Mouse (Mus musculus) kidney, adult 18-20 months (tissue): Measurements from ENCODE around the gene 1810009A15Rik.

Experiments used
- DNase-seq: peaks from one replicate; pipeline ENCODE4 v3.0.0; 2021

1810009A15Rik gene

GRCm38 (mm10) chr19:8921741-8922140 lies 33.1 kb downstream of the 1810009A15Rik start:
- no peak for DNase-seq

DNA sequence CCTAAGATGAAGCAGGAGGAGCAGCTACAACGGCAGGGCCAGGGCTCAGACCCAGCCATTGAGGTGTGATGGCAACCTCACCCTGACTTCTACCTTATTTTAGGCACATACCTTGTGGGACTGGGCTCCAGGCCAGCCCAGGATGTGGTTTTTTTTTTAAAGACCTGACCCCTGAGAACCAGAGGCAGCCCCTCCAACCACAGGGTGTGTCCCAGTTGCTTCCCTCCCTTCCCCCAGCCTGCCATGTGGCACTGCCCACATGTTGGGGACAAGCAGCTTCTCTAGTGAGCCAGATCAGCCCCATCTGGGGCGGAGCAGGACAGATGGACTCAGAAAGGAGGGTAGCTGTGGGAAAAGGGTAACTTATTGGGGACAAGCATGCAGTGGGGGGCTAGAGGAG lies 38.1 kb downstream of the 1810009A15Rik start:
- DNase-seq = no peak

DNA sequence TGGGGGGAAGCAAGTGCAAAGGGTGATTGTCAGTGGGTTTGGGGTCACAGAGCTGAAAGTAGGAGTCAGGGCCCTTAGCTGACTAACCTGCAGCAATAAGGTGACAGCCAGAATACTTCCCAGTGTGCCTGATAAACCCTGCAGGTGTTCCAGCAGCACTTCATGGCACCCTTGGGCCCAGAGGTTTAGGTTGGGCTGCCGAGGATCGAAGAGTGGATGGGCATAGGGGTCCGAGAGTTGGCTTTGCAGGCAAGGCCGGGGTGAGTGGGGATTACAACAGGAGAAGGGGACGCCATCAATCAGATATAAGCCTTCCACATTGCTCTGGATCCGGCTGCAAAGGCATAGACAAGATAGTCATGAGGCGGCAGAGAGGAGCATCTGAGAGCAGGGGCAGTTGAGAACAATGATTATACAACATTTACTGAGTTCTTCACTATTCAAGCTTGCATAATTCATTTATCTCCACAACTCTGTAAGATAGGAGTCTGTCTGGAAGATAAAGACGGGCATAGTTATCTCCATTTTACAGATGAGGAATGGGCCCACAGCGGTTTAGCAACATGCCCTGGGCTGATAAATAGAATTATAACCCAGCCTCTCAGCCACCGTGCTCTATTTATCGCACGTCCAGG lies 39.4 kb downstream of the 1810009A15Rik start:
- no peak for DNase-seq

GRCm38 (mm10) chr19:8928689-8929223 lies 40.1 kb downstream of the 1810009A15Rik start:
- DNase-seq = no peak

- DNase-seq = peak; percentile 95
Measured at GRCm38 (mm10) chr19:8929224-8930088, 40.8 kb downstream of the 1810009A15Rik start, which contains the start of the genes Rom1 and Eml3. Gene Rom1 (minus strand): TSS chr19:8929356. Gene Eml3 (plus strand): TSS chr19:8929552.

DNA sequence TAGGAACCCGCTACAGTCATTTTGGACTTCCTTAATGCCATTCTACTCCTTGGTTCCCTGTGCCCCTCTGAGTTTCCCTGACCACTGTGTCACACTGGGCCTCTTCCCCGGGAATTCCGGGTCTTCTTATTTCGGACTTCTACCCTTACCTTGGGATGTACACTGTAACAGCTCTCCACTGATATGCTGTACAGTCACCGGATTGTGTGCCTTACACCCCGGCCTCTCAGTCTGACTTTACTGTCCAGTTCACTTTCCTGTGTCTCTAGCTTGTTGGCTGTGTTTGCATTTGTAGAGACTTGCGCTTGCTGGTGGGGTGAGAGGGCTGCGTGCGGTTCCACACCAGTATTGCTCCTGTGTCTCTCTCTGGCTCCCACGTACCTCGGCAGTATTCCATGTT lies 41.5 kb downstream of the 1810009A15Rik start:
- DNase-seq = no peak

DNA sequence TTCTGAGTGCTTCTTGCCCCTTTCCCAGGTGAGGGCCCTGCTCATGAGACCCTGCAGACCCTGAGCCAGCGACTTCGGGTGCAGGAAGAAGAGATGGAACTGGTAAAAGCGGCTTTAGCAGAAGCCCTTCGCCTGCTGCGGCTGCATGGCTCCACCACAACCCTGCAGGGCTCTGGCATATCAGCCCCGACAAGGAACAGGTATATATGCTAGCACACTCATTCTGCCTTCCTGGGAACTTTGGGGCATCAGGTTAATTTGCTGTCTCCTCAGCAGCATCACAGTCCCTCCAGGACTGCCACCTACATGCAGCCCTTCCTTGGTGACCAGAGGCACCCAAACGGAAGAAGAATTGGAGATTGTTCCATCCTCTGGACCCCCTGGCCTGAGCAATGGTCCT lies 42.1 kb downstream of the 1810009A15Rik start:
- DNase-seq = no peak

DNA sequence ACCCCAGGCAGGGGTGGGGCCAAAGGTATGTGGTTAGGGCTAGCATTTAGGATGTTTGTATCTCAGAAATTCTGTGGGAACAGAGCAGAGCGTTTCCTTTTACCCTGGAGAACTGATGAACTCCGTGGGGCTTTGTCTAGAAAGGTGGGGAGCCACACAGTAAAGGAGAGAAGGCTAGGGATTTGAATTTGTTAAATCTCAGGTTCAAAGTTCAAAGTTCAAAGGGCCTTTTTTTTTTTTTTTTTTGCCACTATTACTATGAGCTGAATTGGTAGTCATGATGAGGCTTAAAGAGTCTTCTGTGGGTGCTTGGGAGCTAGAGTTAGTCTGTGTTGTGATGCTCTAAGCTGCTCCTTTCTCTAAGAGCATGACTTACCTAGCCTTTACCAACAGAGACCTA lies 48.1 kb downstream of the 1810009A15Rik start:
- no peak for DNase-seq
